ENCODE assay signal across 17 mouse cellular contexts in the genomic region with DNA sequence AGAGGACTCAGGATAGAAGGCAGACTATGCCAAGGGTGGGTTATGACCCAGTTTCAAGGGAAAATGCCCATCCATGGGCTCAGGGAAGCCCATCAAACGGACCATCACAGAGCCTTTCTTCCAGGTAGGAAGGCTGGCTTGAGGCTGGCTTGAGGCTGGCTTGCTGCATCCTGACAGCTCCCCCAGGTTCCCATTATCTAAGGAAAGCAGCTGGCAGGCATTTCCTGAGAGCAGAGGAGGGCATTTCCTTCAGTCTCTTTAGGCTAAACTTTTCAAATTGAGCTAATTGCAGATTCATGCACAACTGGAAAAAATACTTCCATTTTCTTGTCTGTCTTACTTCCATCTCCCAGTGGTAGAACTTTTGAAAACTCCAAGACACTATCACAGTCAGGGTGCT. TPM values are rescaled to one million over a fixed set of nuclear protein-coding genes. Genes with fewer than 3 reads are reported as not detected.
"Had no signal": no experiment of that assay in that cellular context is flagged by ENCODE, and none has a peak within 500 bp of the region (broad histone marks: within the 10 kb centered on the region; RNA-seq: fewer than 3 reads in every experiment).

No protein-coding gene starts in this region.

- H3K4me1 ChIP-seq: intestine, embryonic 15.5 days; kidney, embryonic 15.5 days; limb, embryonic 15.5 days; liver, embryonic 15.5 days; midbrain, embryonic 15.5 days; neural tube, embryonic 12.5 days had no signal

- H3K9me3 ChIP-seq: intestine, embryonic 15.5 days; kidney, embryonic 15.5 days; limb, embryonic 15.5 days; liver, embryonic 15.5 days; midbrain, embryonic 15.5 days; neural tube, embryonic 12.5 days had no signal

- H3K4me3 ChIP-seq: intestine, embryonic 15.5 days; kidney, embryonic 15.5 days; limb, embryonic 15.5 days; liver, embryonic 15.5 days; midbrain, embryonic 15.5 days; neural tube, embryonic 12.5 days had no signal

- ATAC-seq: intestine, embryonic 15.5 days; midbrain, embryonic 15.5 days had no signal

- H3K9ac ChIP-seq: intestine, embryonic 15.5 days; kidney, embryonic 15.5 days; limb, embryonic 15.5 days; liver, embryonic 15.5 days; midbrain, embryonic 15.5 days; neural tube, embryonic 12.5 days had no signal

- H3K4me2 ChIP-seq: intestine, embryonic 15.5 days; kidney, embryonic 15.5 days; limb, embryonic 15.5 days; liver, embryonic 15.5 days; midbrain, embryonic 11.5 days; midbrain, embryonic 15.5 days; neural tube, embryonic 12.5 days had no signal

- H3K27ac ChIP-seq: intestine, embryonic 15.5 days; kidney, embryonic 15.5 days; limb, embryonic 15.5 days; liver, embryonic 15.5 days; midbrain, embryonic 15.5 days; neural tube, embryonic 12.5 days; stomach, postnatal 0 days had no signal

- DNase-seq: kidney, adult 18-20 months; kidney, postnatal 14 days; layer of hippocampus, adult 9-11 months; layer of hippocampus, postnatal 36 days; lung, postnatal 10 days; thymus, postnatal 4 days had no signal

- H3K36me3 ChIP-seq: intestine, embryonic 15.5 days; kidney, embryonic 15.5 days; limb, embryonic 15.5 days; liver, embryonic 15.5 days; midbrain, embryonic 15.5 days; neural tube, embryonic 12.5 days had no signal

- H3K27me3 ChIP-seq: intestine, embryonic 15.5 days; kidney, embryonic 15.5 days; limb, embryonic 15.5 days; liver, embryonic 15.5 days; midbrain, embryonic 15.5 days; neural tube, embryonic 12.5 days had no signal

RNA-seq across cellular contexts. Expression of a gene that starts 26.3 kb away (rescaled TPM):
- total RNA-seq: monocyte, adult 5-6 weeks; neutrophil, adult 5-6 weeks had no signal
- polyA plus RNA-seq: limb, embryonic 11.5 days had no signal
